Mouse (Mus musculus) thymus, adult 2 months (tissue): ENCODE results near the gene Taar4. TPM values are rescaled to one million over a fixed set of nuclear protein-coding genes. Genes with fewer than 3 reads are reported as not detected.

Experiments used
- DNase-seq: peaks from one replicate; pipeline ENCODE4 v3.0.0; 2021
- H3K27ac ChIP-seq: fragments of 200-500 bp; 2 replicates; pipeline ENCODE4 v1.5.1; 2012; ENCODE audit warnings: low read length, control low read depth; ENCODE audit not compliant: control insufficient read depth, insufficient read depth
- H3K27me3 ChIP-seq: fragments of 200-500 bp; 2 replicates; pipeline ENCODE4 v1.6.1; 2012; ENCODE audit warnings: mild to moderate bottlenecking, low read length, moderate library complexity, mixed read lengths; ENCODE audit not compliant: control insufficient read depth, insufficient read depth
- H3K36me3 ChIP-seq: fragments of 200-500 bp; 2 replicates; pipeline ENCODE4 v1.6.1; 2012; ENCODE audit warnings: mild to moderate bottlenecking, low read length, moderate library complexity; ENCODE audit not compliant: control insufficient read depth, insufficient read depth
- H3K4me1 ChIP-seq: fragments of 200-500 bp; replicated peaks from 2 replicates; pipeline ENCODE4 v1.6.1; 2012; ENCODE audit warnings: low read length; ENCODE audit not compliant: control insufficient read depth, insufficient read depth
- H3K4me3 ChIP-seq: fragments of 200-500 bp; 2 replicates; pipeline ENCODE4 v1.5.1; 2012; ENCODE audit warnings: mild to moderate bottlenecking, low read length, control low read depth, moderate library complexity; ENCODE audit not compliant: control insufficient read depth, insufficient read depth
- CTCF ChIP-seq: fragments of 200-500 bp; IDR thresholded peaks from 2 replicates; pipeline ENCODE4 v1.5.1; 2012; ENCODE audit warnings: mild to moderate bottlenecking, control low read depth, low read length, moderate library complexity, borderline replicate concordance; ENCODE audit not compliant: control insufficient read depth, poor library complexity, insufficient read depth; ENCODE audit errors: extremely low read depth
- POLR2A ChIP-seq: fragments of 200-500 bp; IDR thresholded peaks from 2 replicates; pipeline ENCODE4 v1.6.1; 2012; ENCODE audit warnings: mild to moderate bottlenecking, low read length, control low read depth, moderate library complexity; ENCODE audit not compliant: control insufficient read depth, poor library complexity, insufficient read depth; ENCODE audit errors: extremely low read depth
- WGBS: fragments of 180-500 bp; shearing (Covaris S2); methylation state at CpG from one replicate; pipeline ENCODE4 v1.1.7; 2018; 5-methylcytosine and 5-hydroxymethylcytosine counted together
- polyA plus RNA-seq: library from polyadenylated mRNA; depleted of rRNA; stranded (reverse); fragments of >200 nt; gene quantifications from 2 replicates; pipeline ENCODE4 v1.2.3, GENCODE M21; 2012; rRNA removed

Taar4 gene
- 0.12 TPM in 1 of 2 replicates, not detected in the other for polyA plus RNA-seq

- H3K27ac ChIP-seq: no peak within 1 kb of the TSS
- no peak within 1 kb of the TSS for H3K4me3 ChIP-seq
- no peaks in the 10 kb centered on the region for H3K36me3 ChIP-seq
- H3K27me3 ChIP-seq: no peaks in the 10 kb centered on the region
- no peaks in the 10 kb centered on the region for H3K4me1 ChIP-seq
- DNase-seq: no peak
- TF ChIP-seq CTCF (no peak), POLR2A (no peak)
- 75% methylated on average over 13 of the region's 13 CpGs for WGBS
Observed at GRCm38 (mm10) chr10:23960444-23960915, at the start of gene Taar4. Gene Taar4, plus strand, starts transcription at chr10:23960494.

GRCm38 (mm10) chr10:23920056-23920455 is 40.2 kb upstream of the Taar4 start, which contains the start of gene Taar1:
Gene Taar1, plus strand, starts transcription at chr10:23920356.
- no peak for DNase-seq
- Histone ChIP-seq H3K4me3 (no peak within 1 kb of the TSS), H3K27me3 (no peaks in the 10 kb centered on the region), H3K27ac (no peak within 1 kb of the TSS), H3K4me1 (no peaks in the 10 kb centered on the region), H3K36me3 (no peaks in the 10 kb centered on the region)
- 89% methylated on average over 4 of the region's 4 CpGs for WGBS
- TF ChIP-seq POLR2A (no peak), CTCF (no peak)

GRCm38 (mm10) chr10:23922468-23922867 is 37.8 kb upstream of the Taar4 start:
- DNase-seq: no peak
- no peaks in the 10 kb centered on the region for H3K27me3 ChIP-seq
- TF ChIP-seq CTCF (no peak), POLR2A (no peak)
- no peak overlapping the region for H3K4me3 ChIP-seq
- no peaks in the 10 kb centered on the region for H3K4me1 ChIP-seq
- 100% methylated on average over 3 of the region's 3 CpGs for WGBS
- H3K27ac ChIP-seq: no peak overlapping the region
- no peaks in the 10 kb centered on the region for H3K36me3 ChIP-seq

- Histone ChIP-seq H3K27me3 (no peaks in the 10 kb centered on the region), H3K4me3 (no peak overlapping the region), H3K27ac (no peak overlapping the region), H3K4me1 (no peaks in the 10 kb centered on the region), H3K36me3 (no peaks in the 10 kb centered on the region)
- 88% methylated on average over 2 of the region's 2 CpGs for WGBS
- no peak for TF ChIP-seq POLR2A
- TF ChIP-seq CTCF: no peak
- no peak for DNase-seq
Observed at GRCm38 (mm10) chr10:23923941-23924340, 36.4 kb upstream of the Taar4 start.

- H3K4me3 ChIP-seq: no peak overlapping the region
- TF ChIP-seq CTCF (no peak), POLR2A (no peak)
- H3K36me3 ChIP-seq: no peaks in the 10 kb centered on the region
- H3K27ac ChIP-seq: no peak overlapping the region
- H3K27me3 ChIP-seq: no peaks in the 10 kb centered on the region
- no peak for DNase-seq
- WGBS: 60% methylated on average over 4 of the region's 4 CpGs
- no peaks in the 10 kb centered on the region for H3K4me1 ChIP-seq
Observed at GRCm38 (mm10) chr10:23937613-23938012, 22.7 kb upstream of the Taar4 start.

- no peaks in the 10 kb centered on the region for H3K4me1 ChIP-seq
- 89% methylated on average over 6 of the region's 6 CpGs for WGBS
- no peaks in the 10 kb centered on the region for H3K27me3 ChIP-seq
- no peak for DNase-seq
- no peaks in the 10 kb centered on the region for H3K36me3 ChIP-seq
- H3K4me3 ChIP-seq: no peak within 1 kb of the TSS
- TF ChIP-seq CTCF: no peak
- TF ChIP-seq POLR2A: no peak
- H3K27ac ChIP-seq: no peak within 1 kb of the TSS
Observed at GRCm38 (mm10) chr10:23938312-23938711, 22.0 kb upstream of the Taar4 start, which contains the start of gene Taar2. Gene Taar2, plus strand, starts transcription at chr10:23938572.

DNA sequence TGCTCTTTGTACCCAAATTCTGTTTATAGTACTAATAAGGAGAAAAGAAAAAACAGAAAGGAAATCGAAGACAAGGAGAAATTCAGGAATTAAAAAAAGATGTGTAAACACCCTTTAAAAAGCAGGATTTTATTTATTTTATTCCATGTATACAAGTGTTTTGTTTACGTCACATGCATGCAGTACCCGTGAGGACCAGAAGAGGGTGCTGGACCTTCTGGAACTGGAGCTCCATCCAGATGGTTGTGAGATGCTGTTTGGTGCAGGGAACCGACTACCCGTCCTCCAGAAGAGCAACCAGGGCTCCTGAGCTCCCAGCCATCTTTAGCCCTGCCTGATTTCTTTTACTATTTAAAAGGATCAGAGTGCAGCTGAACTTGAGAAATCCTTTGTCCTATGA is 17.8 kb upstream of the Taar4 start:
- Histone ChIP-seq H3K4me3 (no peak overlapping the region), H3K27me3 (no peaks in the 10 kb centered on the region), H3K27ac (no peak overlapping the region), H3K4me1 (no peaks in the 10 kb centered on the region), H3K36me3 (no peaks in the 10 kb centered on the region)
- DNase-seq: peak; percentile 27
- TF ChIP-seq CTCF (no peak), POLR2A (no peak)
- 86% methylated on average over 5 of the region's 5 CpGs for WGBS
